Mouse (Mus musculus) cortical plate, adult 2 months (tissue): ENCODE results near the gene Gm5788.
"Not testable (repeated sequence)": the region's sequence is repeated elsewhere in the genome, so short reads cannot be mapped to it uniquely, and the experiment has no call there.

Experiments used
- CTCF ChIP-seq: fragments of 200-500 bp; IDR thresholded peaks from 2 replicates; pipeline ENCODE4 v1.5.1; 2011; ENCODE audit warnings: mild to moderate bottlenecking, control low read depth, low read length; ENCODE audit not compliant: insufficient read depth; ENCODE audit errors: extremely low read depth
- POLR2A ChIP-seq: fragments of 200-500 bp; IDR thresholded peaks from 2 replicates; pipeline ENCODE4 v1.6.1; 2011; ENCODE audit warnings: mild to moderate bottlenecking, low read length, control low read depth; ENCODE audit not compliant: insufficient read depth; ENCODE audit errors: extremely low read depth

DNA sequence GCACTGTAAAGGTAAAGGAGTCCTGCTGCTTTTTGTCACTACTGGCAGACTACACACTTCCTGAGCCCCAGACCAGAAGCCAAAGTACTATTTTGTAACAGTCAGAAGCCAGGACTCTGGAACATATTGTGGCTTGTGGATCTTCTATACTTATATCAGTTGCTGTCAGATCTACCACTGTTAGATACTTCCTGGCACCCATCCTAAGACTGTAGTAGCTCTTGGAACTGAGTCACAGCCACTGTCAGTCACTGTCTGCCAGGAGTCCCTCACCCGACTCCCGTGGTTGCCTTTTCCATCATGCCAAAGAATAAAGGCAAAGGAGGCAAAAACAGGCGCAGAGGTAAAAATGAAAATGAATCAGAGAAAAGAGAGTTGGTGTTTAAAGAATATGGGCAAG lies at the start of gene Gm5788:
- TF ChIP-seq CTCF, POLR2A: not testable (repeated sequence)
